ENCODE assay signal across 8 mouse cellular contexts in the genomic region with DNA sequence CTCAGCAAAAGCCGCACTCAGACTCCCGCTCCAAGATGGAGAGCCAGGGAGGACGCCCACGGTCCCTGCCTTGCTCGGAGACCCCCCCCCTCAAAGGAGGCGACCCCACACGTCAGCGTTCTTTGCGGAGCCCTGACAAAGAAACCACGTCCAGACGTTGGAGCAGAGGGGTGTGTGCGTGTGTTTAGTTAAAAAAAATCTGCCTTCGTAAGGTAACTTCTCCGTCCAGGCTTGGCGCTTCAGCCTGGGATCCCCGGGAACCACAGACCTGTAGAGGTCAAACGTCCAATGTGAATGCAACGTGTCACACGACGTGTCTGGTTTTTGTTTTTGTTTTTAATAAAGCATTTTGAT. TPM values are rescaled to one million over a fixed set of nuclear protein-coding genes. Genes with fewer than 3 reads are reported as not detected.
DNase-seq lines count a peak whose midpoint lies in the region; ATAC-seq and TF ChIP-seq lines count a peak whose summit lies in the region.

No protein-coding gene starts in this region.

- no peaks in the 10 kb centered on the region for H3K9me3 ChIP-seq in intestine, postnatal 0 days (ENCODE audit: control insufficient read depth)
- no peaks in the 10 kb centered on the region for H3K9me3 ChIP-seq in midbrain, embryonic 16.5 days (replicated peaks; ENCODE audit: control insufficient read depth, low read length, poor library complexity, severe bottlenecking)

- no peaks in the 10 kb centered on the region; the same call in 1 of the 2 replicates for H3K4me1 ChIP-seq in intestine, postnatal 0 days (replicated peaks; ENCODE audit: control insufficient read depth, insufficient read depth, low read length)
- H3K4me1 ChIP-seq in midbrain, embryonic 16.5 days (ENCODE audit: control insufficient read depth, insufficient read depth, low read length), result peaks cover 29% of the 10 kb centered on the region

- ATAC-seq in intestine, postnatal 0 days, result peak; percentile 46
- peak; percentile 80 for ATAC-seq in midbrain, embryonic 16.5 days

- H3K4me2 ChIP-seq in intestine, postnatal 0 days (replicated peaks; ENCODE audit: low read depth), result peak overlapping the region; percentile 85
- H3K4me2 ChIP-seq in midbrain, embryonic 16.5 days (ENCODE audit: low read length), result peak overlapping the region; percentile 87

- peak overlapping the region; percentile 87 for H3K4me3 ChIP-seq in intestine, postnatal 0 days (ENCODE audit: low read depth, low read length)
- peak overlapping the region; percentile 97 for H3K4me3 ChIP-seq in midbrain, embryonic 16.5 days (ENCODE audit: low read depth, low read length)

- 0% methylated on average over 20 of the region's 20 CpGs for WGBS in intestine, postnatal 0 days
- WGBS in midbrain, embryonic 16.5 days, result under 1% methylated on average over 20 of the region's 20 CpGs

- H3K27ac ChIP-seq in intestine, postnatal 0 days (ENCODE audit: low read depth, low read length), result peak overlapping the region; percentile 99
- peak overlapping the region; percentile 100 for H3K27ac ChIP-seq in midbrain, embryonic 16.5 days (ENCODE audit: low read length)

- intact Hi-C loops in left cerebral cortex, postnatal 4 days (cut with DNase I), result loop anchor here (5.0 to 10.0 kb wide), 2 partner anchors 65 to 148 kb away; no protein-coding TSS in a partner anchor

- TF ChIP-seq CTCF in intestine, postnatal 0 days (IDR thresholded peaks at IDR 0.05; ENCODE audit: low read depth), result no peak

- H3K36me3 ChIP-seq in intestine, postnatal 0 days (ENCODE audit: control insufficient read depth, insufficient read depth), result no peaks in the 10 kb centered on the region
- no peaks in the 10 kb centered on the region for H3K36me3 ChIP-seq in midbrain, embryonic 16.5 days (ENCODE audit: control insufficient read depth, insufficient read depth, low read length)

- peak overlapping the region; percentile 98 for H3K9ac ChIP-seq in intestine, postnatal 0 days (ENCODE audit: low read depth, low read length)
- H3K9ac ChIP-seq in midbrain, embryonic 16.5 days (ENCODE audit: low read depth, low read length), result peak overlapping the region; percentile 100

- peak; percentile 4 for DNase-seq in cerebellum, adult 9-11 months
- DNase-seq in cerebellum, adult 9-10 months, result no peak
- DNase-seq in urinary bladder, postnatal 14 days (ENCODE audit: low spot score), result peak; percentile 33
- no peak for DNase-seq in urinary bladder, postnatal 4 days (ENCODE audit: low spot score in 2 of 2)
- no peak for DNase-seq in left cerebral cortex, postnatal 4 days
- DNase-seq in thymus, postnatal 10 days (ENCODE audit: low spot score in 2 of 2), result no peak

- H3K27me3 ChIP-seq in intestine, postnatal 0 days (replicated peaks; ENCODE audit: control insufficient read depth, insufficient read depth, low read length), result no peaks in the 10 kb centered on the region
- H3K27me3 ChIP-seq in midbrain, embryonic 16.5 days (ENCODE audit: control insufficient read depth, insufficient read depth, low read depth, low read length), result no peaks in the 10 kb centered on the region

RNA-seq across cellular contexts. Expression of a gene that starts 0.4 kb away (rescaled TPM):
- 19.8 and 20.0 TPM in 2 replicates for polyA plus RNA-seq in intestine, postnatal 0 days (2015; fragmentation: Nextera tagmentation; extraction: Ambion mirVana)
- 257 and 294 TPM in 2 replicates for polyA plus RNA-seq in midbrain, embryonic 16.5 days (2015; fragmentation: Nextera tagmentation; extraction: Ambion mirVana)
- total RNA-seq in left cerebral cortex, postnatal 4 days (2021), result 100 to 1,000 TPM; 474 to 513 TPM

Comparison
In these comparisons a context has a peak if more than half of its experiments do, and no peak if none do; other contexts are left out.
1. DNase-seq: peak in cerebellum, adult 9-11 months (single experiment) and urinary bladder, postnatal 14 days (single experiment); none in cerebellum, adult 9-10 months (single experiment), urinary bladder, postnatal 4 days (0 of 2), left cerebral cortex, postnatal 4 days (single experiment) and thymus, postnatal 10 days (0 of 2).
2. RNA of a gene that starts 0.4 kb away (polyA plus RNA-seq): 257 to 294 TPM in midbrain, embryonic 16.5 days; 19.8 to 20.0 TPM in intestine, postnatal 0 days; every median in the first group is over 10 times any median in the second.